Mouse (Mus musculus) megakaryocyte-erythroid progenitor cell, adult 5-6 weeks (primary cell): ENCODE measurements around the gene Fbxo34. TPM values are rescaled to one million over a fixed set of nuclear protein-coding genes. Genes with fewer than 3 reads are reported as not detected.
"Not testable (repeated sequence)": the region's sequence is repeated elsewhere in the genome, so short reads cannot be mapped to it uniquely, and the experiment has no call there.

ENCODE experiments used
- ATAC-seq: replicated peaks from 2 replicates; pipeline ENCODE4 v1.8.0; 2016; ENCODE audit warnings: mild to moderate bottlenecking, inconsistent platforms; ENCODE audit not compliant: severe bottlenecking, poor library complexity, low FRiP score, low TSS enrichment
- total RNA-seq, 2 experiments: library from RNA; stranded (forward) in 1 of 2; stranded (reverse) in 1 of 2; fragments of 200-1000, 215-1000 nt in 1 of 2; fragments of >200 nt in 1 of 2; fragmentation: Nextera tagmentation in 1 of 2; gene quantifications; 2 replicates each; pipeline ENCODE4 v1.2.3; 2014 to 2017

The Fbxo34 gene
- total RNA-seq, 2 experiments from 2014 or later = 14.5 to 16.0 TPM

DNA sequence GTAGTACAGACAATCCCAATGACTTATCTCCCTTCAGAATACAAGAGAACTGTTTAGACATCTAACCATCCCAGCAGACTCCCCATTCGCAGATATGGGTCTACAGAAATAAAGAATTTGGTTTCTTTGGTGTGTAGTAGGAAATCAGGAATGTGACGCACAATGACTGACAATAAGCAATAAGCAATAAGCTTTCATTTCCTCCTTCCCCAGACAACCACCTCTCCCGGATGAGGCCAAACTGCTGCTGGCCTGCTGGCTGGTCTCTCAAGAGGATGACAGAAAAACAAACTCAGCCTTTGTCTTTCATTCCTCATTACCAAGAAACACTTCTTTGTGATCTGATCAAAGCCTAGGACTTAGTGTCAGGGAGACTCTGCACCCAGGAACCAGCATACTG lies 92.1 kb downstream of the Fbxo34 start:
- ATAC-seq = no peak

DNA sequence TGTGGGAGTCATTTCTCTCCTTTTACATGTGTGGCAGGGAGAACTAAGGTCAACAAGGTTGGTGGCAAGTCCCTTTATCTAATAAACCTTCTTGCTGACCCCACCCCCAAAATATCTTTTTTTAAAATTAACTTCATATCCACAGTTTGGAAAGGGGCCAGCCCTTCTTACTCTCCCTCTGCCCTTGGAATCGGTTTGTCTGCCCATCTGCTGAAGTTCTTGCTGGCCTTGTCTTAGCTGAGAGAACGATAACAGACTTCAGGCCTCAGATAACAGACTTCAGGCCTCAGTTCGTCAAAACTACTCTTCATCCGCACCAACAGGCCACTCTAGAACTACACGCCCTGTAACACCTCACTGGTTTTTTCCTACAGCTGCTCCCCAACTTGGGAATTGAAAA lies 94.1 kb downstream of the Fbxo34 start:
- peak; percentile 72 for ATAC-seq

DNA sequence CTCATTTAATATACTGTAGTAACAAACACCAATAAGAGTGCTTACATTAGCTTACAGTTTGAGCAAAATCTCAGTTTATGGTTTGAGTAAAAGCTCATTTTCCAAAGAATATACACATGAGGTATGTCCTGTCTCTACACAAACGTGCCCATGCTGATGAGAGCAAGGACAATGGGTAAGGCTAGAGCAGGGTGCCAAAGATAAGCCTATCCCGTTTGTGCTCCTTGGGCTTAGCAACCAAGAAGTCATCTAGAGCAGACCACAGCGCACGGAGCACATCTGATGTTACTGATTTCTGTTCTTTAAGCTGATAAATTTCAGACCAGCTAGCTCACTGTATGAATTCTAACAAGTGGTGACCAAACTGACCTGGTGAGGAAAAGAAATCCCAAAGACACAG lies 94.7 kb downstream of the Fbxo34 start:
- ATAC-seq = peak; percentile 65

DNA sequence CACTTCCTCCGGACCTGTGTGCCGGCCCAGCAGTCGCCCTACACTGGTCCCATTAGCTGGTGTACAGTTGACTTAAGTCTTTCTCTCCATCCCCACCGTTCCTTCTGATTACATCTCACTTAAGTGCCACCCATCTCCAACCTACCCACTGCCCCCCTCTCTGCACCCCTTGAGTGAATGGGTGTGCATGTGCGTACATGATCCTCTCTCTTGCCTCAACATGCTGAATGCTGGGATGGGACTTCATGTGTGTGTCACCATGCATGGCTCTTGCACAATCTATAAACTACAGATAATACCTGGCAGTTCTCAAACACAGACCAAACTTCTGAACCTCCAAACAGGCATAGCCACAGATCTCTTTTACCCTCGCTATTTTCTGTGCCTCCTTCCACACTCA lies 101.4 kb downstream of the Fbxo34 start:
- ATAC-seq = no peak

DNA sequence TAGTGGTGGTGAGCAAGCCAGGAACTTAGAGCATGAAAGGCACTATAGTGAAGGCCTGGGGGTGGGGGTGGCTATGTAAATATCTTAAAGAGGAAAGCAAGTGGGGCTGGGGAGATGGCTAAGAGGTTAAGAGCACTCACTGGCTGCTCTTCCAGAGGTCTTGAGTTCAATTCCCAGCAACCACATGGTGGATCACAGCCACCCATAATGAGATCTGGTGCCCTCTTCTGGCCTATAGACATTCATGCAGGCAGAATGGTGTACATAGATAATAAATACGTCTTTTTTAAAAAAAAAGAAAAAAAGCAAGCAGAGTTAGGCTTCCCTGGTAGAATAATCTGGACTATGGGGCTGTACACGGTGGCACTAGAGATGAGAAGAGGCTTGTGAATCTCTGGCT lies 103.2 kb downstream of the Fbxo34 start:
- ATAC-seq = no peak

DNA sequence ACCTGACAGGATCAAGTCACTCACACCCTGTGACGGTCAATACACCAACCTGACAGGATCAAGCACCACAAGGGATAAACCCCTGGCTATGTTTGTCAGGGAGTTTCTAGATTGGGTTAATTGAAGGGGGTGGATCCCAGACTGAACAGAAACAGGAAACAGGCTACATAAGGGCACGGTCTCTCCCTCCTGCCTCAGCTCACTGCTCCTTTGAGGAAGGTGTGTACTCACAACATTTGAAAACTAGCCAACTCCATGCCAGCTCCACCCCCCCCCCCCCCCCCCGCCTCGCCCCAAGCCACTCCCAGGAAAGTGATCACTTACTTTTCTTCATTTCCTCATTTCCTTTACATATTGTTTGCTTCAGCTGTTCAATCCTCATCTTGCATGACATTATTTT lies 104.0 kb downstream of the Fbxo34 start:
- no peak for ATAC-seq

DNA sequence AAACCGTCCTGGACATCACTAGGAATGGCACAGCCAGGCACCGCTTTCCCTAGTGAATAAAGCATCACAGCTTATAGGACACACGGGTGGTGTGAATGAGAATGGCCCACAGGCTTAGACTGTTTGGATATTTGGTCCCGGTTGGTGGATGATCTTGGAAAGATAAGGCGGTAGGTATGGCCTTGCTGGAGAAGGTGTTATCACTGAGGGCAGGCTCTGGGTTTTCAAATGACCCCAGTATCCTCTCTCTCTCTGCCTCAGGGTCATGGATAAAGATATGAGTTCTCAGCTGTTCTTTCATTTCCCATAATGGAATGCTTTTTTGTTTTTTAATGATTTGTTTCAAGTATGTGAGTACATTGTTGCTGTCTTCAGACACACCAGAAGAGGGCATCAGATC lies 105.0 kb downstream of the Fbxo34 start:
- ATAC-seq = no peak

DNA sequence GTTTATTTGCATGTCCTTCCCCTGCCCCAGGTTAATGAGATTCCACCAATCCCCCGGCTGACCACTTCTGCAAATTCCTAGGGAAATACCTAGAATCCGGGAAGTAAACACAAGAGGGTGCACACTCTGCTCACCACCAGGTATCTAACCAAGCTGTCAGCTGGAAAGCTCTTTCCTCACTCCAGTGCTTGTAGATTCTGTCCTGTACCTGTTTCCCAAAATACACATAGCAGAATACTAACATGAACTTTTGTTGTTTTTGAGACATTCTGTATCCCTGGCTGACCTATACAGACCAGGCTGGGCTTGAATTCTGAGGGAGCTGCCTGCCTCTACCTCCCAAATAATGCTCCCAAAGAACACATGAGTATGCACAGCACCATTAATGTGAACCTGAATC lies 110.5 kb downstream of the Fbxo34 start:
- no peak for ATAC-seq

DNA sequence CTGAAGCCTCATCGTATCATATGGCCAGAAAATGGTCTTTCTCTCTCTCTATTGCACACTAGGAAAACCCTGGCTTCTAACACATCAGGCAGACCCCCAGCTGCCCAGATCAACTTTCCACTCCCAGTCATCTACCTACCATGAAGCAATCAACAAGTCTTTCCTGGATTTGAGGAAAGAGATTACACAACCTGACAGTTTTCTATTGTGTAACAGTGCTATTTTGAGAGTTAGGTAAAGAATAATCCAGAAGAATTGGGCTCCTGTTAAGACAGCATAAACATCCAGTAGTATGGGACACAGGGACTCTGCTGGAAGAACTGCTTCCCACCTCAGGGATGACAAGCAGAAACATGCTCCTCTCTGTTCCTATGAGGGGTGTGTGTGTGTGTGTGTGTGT lies 112.3 kb downstream of the Fbxo34 start:
- no peak for ATAC-seq

DNA sequence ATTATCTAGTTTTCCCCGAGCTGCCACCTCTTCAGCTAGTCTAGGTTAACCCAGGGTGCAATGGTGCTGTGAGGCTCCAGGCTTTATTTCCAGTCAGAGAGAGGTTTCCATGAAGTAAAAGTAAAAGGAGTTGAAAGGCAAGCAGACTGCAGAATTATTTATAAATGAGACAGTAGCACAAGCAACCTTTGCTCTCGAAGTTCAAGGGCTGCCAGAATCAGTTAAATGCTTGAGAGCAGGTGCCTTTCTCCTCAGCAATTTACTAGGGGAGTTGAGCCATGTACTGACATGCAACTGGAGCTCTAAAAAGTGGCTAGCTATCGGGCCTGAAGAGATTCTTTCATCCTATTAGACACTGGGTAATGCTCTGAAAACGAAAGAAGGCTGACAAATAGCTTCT lies 112.9 kb downstream of the Fbxo34 start:
- no peak for ATAC-seq

DNA sequence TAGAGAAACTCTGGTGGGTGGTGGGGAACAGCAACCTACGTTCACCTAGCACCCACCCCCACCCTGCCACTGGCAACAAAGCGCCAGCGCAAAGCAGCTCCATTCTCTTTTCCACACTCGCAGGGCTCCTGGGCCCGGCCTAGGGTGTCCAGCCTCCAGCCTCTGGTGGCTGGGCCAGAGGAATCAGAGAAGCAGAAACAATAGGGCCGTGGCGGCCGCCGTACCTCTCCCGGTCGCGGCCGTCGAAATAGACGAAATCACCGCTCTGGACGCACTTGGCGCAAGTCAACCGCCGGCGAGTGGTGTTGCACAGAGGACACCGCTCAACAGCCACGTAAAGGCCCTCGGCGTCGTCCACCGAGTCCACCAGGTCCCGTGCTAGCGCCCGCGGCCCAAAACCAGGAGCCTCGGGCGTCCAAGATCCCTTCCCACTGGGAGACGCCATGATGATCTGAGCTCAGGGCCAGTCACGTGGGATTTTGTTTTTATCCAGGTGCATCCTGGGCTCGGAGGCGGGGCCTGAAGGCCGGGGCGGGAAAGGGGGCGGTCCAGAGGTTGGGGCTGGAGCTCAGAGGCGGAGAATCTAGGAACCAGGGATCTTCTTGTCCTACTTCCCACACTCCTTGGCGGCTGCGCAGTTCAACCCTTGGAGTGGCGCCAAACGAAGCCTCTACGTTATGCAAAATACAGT lies 117.9 kb downstream of the Fbxo34 start:
- peak; percentile 99 for ATAC-seq

DNA sequence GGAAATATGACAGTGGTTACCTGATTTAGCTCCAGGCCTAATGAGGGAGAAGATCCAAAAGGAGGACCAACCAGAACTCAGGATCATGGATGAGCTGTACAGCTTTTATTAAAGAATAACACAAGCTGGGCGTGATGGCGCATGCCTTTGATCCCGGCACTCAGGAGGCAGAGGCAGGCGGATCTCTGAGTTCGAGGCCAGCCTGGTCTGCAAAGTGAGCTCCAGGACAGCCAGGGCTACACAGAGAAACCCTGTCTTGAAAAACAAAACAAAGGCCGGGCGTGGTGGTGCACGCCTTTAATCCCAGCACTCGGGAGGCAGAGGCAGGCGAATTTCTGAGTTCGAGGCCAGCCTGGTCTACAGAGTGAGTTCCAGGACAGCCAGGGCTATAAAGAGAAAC lies 120.3 kb downstream of the Fbxo34 start, which contains the start of gene Atg14:
Atg14 (minus strand) TSS at position 101 of the 400 bp plus-strand sequence.
- ATAC-seq = not testable (repeated sequence)

DNA sequence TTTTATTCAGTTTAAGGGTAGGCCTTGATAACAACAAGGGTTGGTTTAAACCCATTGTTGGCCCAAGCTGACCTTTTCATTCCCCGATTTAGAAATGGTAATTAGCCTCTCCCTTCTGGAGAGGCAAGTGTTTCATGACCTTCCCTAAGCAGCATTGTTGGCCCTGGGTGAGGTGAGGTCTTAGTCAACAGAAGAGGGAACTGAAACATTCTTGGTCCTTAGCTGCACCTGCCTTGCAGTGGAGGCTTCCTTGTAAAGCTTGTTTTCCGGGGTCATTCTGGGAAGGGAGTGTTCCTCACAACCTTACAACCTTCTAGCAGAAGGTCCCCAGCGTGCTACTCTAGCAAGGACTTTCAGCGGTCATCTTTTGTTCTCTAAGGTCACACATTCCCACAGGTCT lies 122.5 kb downstream of the Fbxo34 start:
- ATAC-seq = no peak

DNA sequence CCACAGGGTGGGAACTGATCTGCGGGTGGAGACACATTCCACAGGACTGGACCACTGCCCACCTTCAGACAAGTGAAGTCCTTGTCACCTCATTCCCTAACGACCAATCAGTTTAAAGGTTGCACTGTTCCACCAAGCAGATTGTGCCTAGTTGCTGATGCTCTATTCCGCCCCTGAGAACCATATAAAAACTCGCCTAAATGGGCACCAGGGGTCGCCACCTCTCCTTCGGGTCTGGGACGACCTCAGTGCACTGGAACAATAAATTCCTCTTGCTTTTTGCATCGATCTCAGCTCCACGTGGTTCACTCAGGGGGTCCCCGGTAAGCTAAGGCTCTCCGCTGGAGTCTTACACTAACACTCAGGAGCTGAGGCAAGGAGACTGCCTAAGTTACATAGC lies 124.5 kb downstream of the Fbxo34 start:
- ATAC-seq = no peak

DNA sequence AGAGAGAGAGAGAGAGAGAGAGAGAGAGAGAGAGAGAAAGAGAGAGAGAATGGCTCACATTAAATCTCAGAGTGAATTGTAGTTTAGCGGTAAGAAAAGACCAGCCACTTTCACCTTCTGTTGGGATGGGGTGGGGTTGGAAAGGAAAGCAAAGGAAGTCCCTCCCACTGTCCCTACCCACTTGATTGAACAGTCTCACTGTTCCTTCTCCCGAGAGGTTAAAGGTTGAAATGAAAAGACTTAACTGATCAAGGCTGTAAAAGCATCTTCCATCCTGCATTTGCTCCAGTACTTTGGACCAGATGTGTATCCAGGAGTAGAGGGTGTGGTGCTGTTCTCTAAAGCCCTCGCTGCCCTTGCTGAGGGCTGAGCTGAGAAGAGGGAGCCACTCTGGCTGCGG lies 126.5 kb downstream of the Fbxo34 start:
- no peak for ATAC-seq

DNA sequence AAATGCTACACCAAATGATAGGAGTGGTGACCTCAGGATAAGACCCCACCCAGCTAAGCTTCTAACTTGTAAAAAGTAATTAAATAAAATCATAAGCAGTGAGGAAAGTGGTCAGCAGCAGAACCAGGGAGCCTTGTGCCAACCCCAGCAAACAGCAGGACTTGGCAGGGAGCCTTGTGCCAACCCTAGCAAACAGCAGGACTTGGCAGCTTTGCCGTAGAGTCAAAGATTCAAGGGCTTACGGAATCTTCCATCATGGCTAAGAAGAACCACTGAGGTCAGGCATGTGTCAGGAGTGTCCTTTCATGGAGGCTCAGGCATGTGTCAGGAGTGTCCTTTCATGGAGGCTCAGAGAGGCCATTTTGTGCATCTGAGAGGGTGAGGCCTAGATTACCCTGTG lies 127.9 kb downstream of the Fbxo34 start:
- no peak for ATAC-seq

DNA sequence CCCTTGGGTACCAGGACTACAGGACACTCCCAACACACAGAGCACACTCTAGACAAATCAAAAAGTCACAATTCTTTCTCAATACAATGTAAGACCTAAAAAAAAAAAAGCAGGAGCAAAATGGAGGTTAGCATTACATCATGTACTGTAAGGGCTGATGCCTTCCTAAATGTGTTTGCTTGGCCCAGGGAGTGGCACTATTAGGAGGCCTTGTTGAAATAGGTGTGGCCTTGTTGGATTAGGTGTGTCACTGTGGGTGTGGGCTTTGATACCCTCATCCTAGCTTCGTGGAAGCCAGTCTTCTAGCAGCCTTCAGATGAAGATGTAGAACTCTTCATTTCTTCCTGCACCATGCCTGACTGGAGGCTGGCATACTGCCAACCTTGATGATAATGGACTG lies 131.1 kb downstream of the Fbxo34 start:
- ATAC-seq = no peak

Other genes starting within 250 kb of the Fbxo34 start
- 89.1 and 89.8 TPM in 2 replicates for gene Wdhd1, start 173.6 kb upstream of the Fbxo34 start, total RNA-seq (2014; fragmentation: Nextera tagmentation)
- 121 and 169 TPM in 2 replicates for gene Wdhd1, start 173.6 kb upstream of the Fbxo34 start, total RNA-seq (2017)
- 26.8 and 39.5 TPM in 2 replicates for gene Socs4, start 173.5 kb upstream of the Fbxo34 start, total RNA-seq (2014; fragmentation: Nextera tagmentation)
- gene Socs4, start 173.5 kb upstream of the Fbxo34 start, total RNA-seq (2017) = 20.5 and 25.6 TPM in 2 replicates
- gene Mapk1ip1l, start 152.2 kb upstream of the Fbxo34 start, total RNA-seq (2014; fragmentation: Nextera tagmentation) = 82.4 and 115 TPM in 2 replicates
- gene Mapk1ip1l, start 152.2 kb upstream of the Fbxo34 start, total RNA-seq (2017) = 46.1 and 59.3 TPM in 2 replicates
- 0.92 and 5.8 TPM in 2 replicates for gene Lgals3, start 82.7 kb upstream of the Fbxo34 start, total RNA-seq (2014; fragmentation: Nextera tagmentation)
- not detected in 2 replicates for gene Lgals3, start 82.7 kb upstream of the Fbxo34 start, total RNA-seq (2017)
- gene Dlgap5, start 32.0 kb upstream of the Fbxo34 start, total RNA-seq (2014; fragmentation: Nextera tagmentation) = 44.5 and 50.6 TPM in 2 replicates
- 60.7 and 70.5 TPM in 2 replicates for gene Dlgap5, start 32.0 kb upstream of the Fbxo34 start, total RNA-seq (2017)
- gene Atg14, start 120.2 kb downstream of the Fbxo34 start, total RNA-seq (2014; fragmentation: Nextera tagmentation) = 6.1 and 8.4 TPM in 2 replicates
- gene Atg14, start 120.2 kb downstream of the Fbxo34 start, total RNA-seq (2017) = 5.7 and 17.3 TPM in 2 replicates
- 77.1 and 92.2 TPM in 2 replicates for gene Ktn1, start 198.0 kb downstream of the Fbxo34 start, total RNA-seq (2014; fragmentation: Nextera tagmentation)
- 104 and 119 TPM in 2 replicates for gene Ktn1, start 198.0 kb downstream of the Fbxo34 start, total RNA-seq (2017)